Comparison of ENCODE assay signal across 13 mouse cellular contexts in genomic region chr6:115059227-115059626, GRCm38 (mm10).
"Had no signal": no experiment of that assay in that cellular context is flagged by ENCODE, and none has a peak within 500 bp of the region (broad histone marks: within the 10 kb centered on the region; RNA-seq: fewer than 3 reads in every experiment).

No protein-coding gene starts in this region.

- H3K4me1 ChIP-seq: liver, embryonic 13.5 days had no signal

- H3K4me2 ChIP-seq: liver, embryonic 13.5 days; midbrain, embryonic 11.5 days had no signal

- DNase-seq: kidney, postnatal 14 days; kidney, postnatal 4 days; layer of hippocampus, adult 9-11 months; liver, embryonic 13.5 days; lung, adult 2 months; lung, postnatal 14 days; lung, postnatal 4 days; midbrain, embryonic 14.5 days; retina, postnatal 1 day; thymus, adult 18-20 months; thymus, postnatal 36 days had no signal

- H3K9ac ChIP-seq: liver, embryonic 13.5 days had no signal

- H3K4me3 ChIP-seq: left cerebral cortex, adult 2 months; liver, embryonic 13.5 days had no signal

- H3K36me3 ChIP-seq: liver, embryonic 13.5 days had no signal

- H3K9me3 ChIP-seq: liver, embryonic 13.5 days had no signal

- H3K27ac ChIP-seq: left cerebral cortex, adult 2 months; liver, embryonic 13.5 days had no signal
